Mouse (Mus musculus): ENCODE measurements around the gene Gm20852.
"Not testable (repeated sequence)": the region's sequence is repeated elsewhere in the genome, so short reads cannot be mapped to it uniquely, and the experiment has no call there.

Gene Gm20852

DNA sequence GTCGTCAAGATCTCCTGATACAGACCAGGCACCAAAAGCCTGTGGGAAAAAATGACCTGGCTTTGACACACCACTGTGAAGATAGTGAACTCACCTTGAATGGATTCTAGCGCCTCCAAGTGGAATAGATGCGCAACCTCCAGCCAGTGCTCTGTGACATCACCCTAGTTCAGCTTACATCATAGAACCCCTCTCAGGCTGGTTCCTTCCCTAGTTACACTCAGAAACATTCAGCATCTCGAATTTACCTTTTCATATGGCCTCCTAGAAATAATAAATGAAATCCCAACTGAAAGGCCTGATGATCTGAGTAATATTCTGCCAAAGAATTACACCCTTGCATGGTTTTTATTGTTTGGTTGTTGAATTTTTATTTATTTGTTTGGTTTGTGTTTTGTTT, at the start of gene Gm20852:
Gene Gm20852, minus strand, starts transcription at position 101 of the 400 bp plus-strand sequence.
- DNase-seq, result not testable (repeated sequence)
